Mouse (Mus musculus) layer of hippocampus, postnatal 10 days (tissue): ENCODE measurements around the gene Sec16a. TPM values are rescaled to one million over a fixed set of nuclear protein-coding genes. Genes with fewer than 3 reads are reported as not detected.

Experiments used
- DNase-seq, 2 experiments: peaks; one replicate each; pipeline ENCODE4 v3.0.0; 2021; ENCODE audit warnings: low spot score in 2 of 2
- total RNA-seq, 2 experiments: library from RNA; stranded (reverse); gene quantifications; 2 replicates each; pipeline ENCODE4 v1.2.3; 2021

Gene Sec16a
- total RNA-seq, 2 experiments from 2014 or later: 43.9 to 46.1 TPM

- no peak for DNase-seq
Measured at GRCm38 (mm10) chr2:26474789-26475504, 29.9 kb upstream of the Sec16a start.

- no peak for DNase-seq
Measured at GRCm38 (mm10) chr2:26472312-26473090, 27.5 kb upstream of the Sec16a start.

GRCm38 (mm10) chr2:26471652-26472285 is 26.8 kb upstream of the Sec16a start:
- no peak for DNase-seq

GRCm38 (mm10) chr2:26470967-26471366 is 26.0 kb upstream of the Sec16a start:
- no peak for DNase-seq

GRCm38 (mm10) chr2:26468376-26468775 is 23.4 kb upstream of the Sec16a start:
- DNase-seq: no peak

- no peak for DNase-seq
Measured at GRCm38 (mm10) chr2:26463412-26463811, 18.4 kb upstream of the Sec16a start.

- no peak for DNase-seq
Measured at GRCm38 (mm10) chr2:26462980-26463379, 18.0 kb upstream of the Sec16a start.

GRCm38 (mm10) chr2:26461667-26462066 is 16.7 kb upstream of the Sec16a start:
- DNase-seq: no peak

GRCm38 (mm10) chr2:26460837-26461236 is 15.8 kb upstream of the Sec16a start:
- DNase-seq: no peak

GRCm38 (mm10) chr2:26460097-26460646 is 15.2 kb upstream of the Sec16a start:
- no peak for DNase-seq

- DNase-seq: no peak
Measured at GRCm38 (mm10) chr2:26459478-26459877, 14.5 kb upstream of the Sec16a start.

- no peak for DNase-seq
Measured at GRCm38 (mm10) chr2:26458402-26459124, 13.5 kb upstream of the Sec16a start.

- peak; percentile 83 to 85 for DNase-seq
Measured at GRCm38 (mm10) chr2:26449121-26450060, 4.4 kb upstream of the Sec16a start.

- no peak for DNase-seq
Measured at GRCm38 (mm10) chr2:26447451-26447850, 2.4 kb upstream of the Sec16a start.

- DNase-seq: no peak
Measured at GRCm38 (mm10) chr2:26446671-26447070, 1.7 kb upstream of the Sec16a start.

GRCm38 (mm10) chr2:26445666-26446445 is 840 bp upstream of the Sec16a start:
- peak; percentile 96 to 98 for DNase-seq

- DNase-seq: no peak
Measured at GRCm38 (mm10) chr2:26444368-26444767, 648 bp downstream of the Sec16a start.

- no peak for DNase-seq
Measured at GRCm38 (mm10) chr2:26443876-26444275, 1.1 kb downstream of the Sec16a start.

GRCm38 (mm10) chr2:26442843-26443242 is 2.2 kb downstream of the Sec16a start:
- no peak for DNase-seq
